Mouse (Mus musculus) layer of hippocampus, adult 9-11 months (tissue): ENCODE measurements around the gene Ebf1.

Experiments used
- DNase-seq: peaks from one replicate; pipeline ENCODE4 v3.0.0; 2022

Gene Ebf1

GRCm38 (mm10) chr11:44663609-44664141 is 46.6 kb downstream of the Ebf1 start:
- no peak for DNase-seq

GRCm38 (mm10) chr11:44665156-44665682 is 48.1 kb downstream of the Ebf1 start:
- no peak for DNase-seq

GRCm38 (mm10) chr11:44665741-44666531 is 48.8 kb downstream of the Ebf1 start:
- no peak for DNase-seq

- DNase-seq: no peak
Measured at GRCm38 (mm10) chr11:44666741-44667140, 49.6 kb downstream of the Ebf1 start.

GRCm38 (mm10) chr11:44681306-44681705 is 64.2 kb downstream of the Ebf1 start:
- DNase-seq: no peak

- DNase-seq: no peak
Measured at GRCm38 (mm10) chr11:44681995-44682394, 64.9 kb downstream of the Ebf1 start.

- DNase-seq: no peak
Measured at GRCm38 (mm10) chr11:44682703-44683539, 65.8 kb downstream of the Ebf1 start.

GRCm38 (mm10) chr11:44684486-44685076 is 67.5 kb downstream of the Ebf1 start:
- no peak for DNase-seq

- no peak for DNase-seq
Measured at GRCm38 (mm10) chr11:44685129-44685528, 68.0 kb downstream of the Ebf1 start.

GRCm38 (mm10) chr11:44685911-44686361 is 68.8 kb downstream of the Ebf1 start:
- no peak for DNase-seq

GRCm38 (mm10) chr11:44686378-44686777 is 69.3 kb downstream of the Ebf1 start:
- DNase-seq: no peak

- DNase-seq: no peak
Measured at GRCm38 (mm10) chr11:44688542-44688941, 71.4 kb downstream of the Ebf1 start.

- DNase-seq: no peak
Measured at GRCm38 (mm10) chr11:44689571-44690264, 72.6 kb downstream of the Ebf1 start.

GRCm38 (mm10) chr11:44690265-44690572 is 73.1 kb downstream of the Ebf1 start:
- no peak for DNase-seq

- DNase-seq: no peak
Measured at GRCm38 (mm10) chr11:44695416-44695815, 78.3 kb downstream of the Ebf1 start.

- DNase-seq: no peak
Measured at GRCm38 (mm10) chr11:44696539-44697201, 79.6 kb downstream of the Ebf1 start.

GRCm38 (mm10) chr11:44700181-44700580 is 83.1 kb downstream of the Ebf1 start:
- no peak for DNase-seq

- DNase-seq: no peak
Measured at GRCm38 (mm10) chr11:44701221-44701810, 84.2 kb downstream of the Ebf1 start.

- no peak for DNase-seq
Measured at GRCm38 (mm10) chr11:44701864-44702263, 84.7 kb downstream of the Ebf1 start.

- DNase-seq: no peak
Measured at GRCm38 (mm10) chr11:44702716-44703486, 85.8 kb downstream of the Ebf1 start.

GRCm38 (mm10) chr11:44703951-44704350 is 86.8 kb downstream of the Ebf1 start:
- no peak for DNase-seq
